Mouse (Mus musculus): ENCODE data around the gene Esf1. TPM values are rescaled to one million over a fixed set of nuclear protein-coding genes. Genes with fewer than 3 reads are reported as not detected.
"Not testable (repeated sequence)": the region's sequence is repeated elsewhere in the genome, so short reads cannot be mapped to it uniquely, and the experiment has no call there.

Esf1 gene
- total RNA-seq, 2 experiments from 2014 or later = 11.7 to 11.8 TPM

DNA sequence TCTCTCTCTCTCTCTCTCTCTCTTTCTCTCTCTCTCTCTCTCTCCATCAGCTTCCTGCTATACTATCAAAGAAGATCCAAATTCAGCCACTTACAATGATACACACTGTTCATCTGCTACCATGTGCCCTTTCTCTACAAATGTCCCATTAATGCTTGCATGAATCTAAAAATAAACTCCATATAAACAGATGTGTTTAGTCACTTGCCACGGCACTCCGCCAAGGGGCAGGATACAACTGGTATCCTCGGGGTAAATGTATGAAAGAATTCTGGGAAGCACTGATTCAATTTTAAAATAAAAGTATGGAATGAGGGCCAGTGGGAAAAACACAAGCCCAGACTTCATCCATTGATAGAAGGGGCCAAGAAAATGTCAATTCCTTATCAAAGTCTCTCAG, 70.4 kb downstream of the Esf1 start:
- intact Hi-C loops (cut with DNase I) = no loop called here
- no peak for DNase-seq

DNA sequence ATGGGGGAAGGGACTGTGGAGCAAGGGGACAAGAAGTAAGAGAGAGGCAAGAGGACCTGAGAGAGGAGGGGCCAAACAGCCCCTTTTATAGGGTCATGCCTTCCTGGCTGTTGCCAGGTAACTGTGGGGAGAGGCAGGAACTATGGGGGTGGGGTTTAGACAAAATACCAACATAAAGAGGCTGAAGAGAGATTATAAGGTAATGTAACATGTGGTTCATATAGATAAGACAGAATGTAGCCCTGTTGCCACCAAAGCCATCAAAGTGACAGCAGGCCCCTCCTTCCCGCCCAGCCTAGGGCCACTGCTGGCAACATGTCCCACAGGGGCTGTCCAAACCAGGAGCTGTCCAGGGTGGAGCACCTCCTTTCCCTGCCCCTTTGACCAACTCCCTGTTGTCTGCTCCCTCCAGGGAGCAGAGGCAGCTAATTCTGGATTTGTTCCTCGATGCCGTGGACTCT, 73.2 kb downstream of the Esf1 start:
- intact Hi-C loops (cut with DNase I) = no loop called here

DNA sequence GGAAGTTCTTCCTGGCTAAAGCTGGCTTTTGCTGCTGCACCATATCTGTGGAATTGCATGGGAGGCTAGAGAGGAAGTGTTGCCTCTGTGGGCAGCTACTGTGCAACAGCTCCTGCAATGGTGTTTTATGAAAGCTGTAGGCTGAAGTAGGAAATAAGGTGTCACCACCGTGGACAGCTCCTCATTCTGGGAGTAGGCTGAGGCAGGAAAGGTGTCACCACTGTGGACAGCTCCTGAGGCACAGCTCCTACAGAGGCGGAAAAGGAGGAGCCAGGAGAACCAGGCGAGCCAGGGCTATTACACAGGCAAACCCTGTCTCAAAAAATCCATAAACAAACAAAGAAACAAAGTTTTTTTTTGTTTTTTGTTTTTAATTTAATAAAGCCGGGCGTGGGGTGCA, 74.3 kb downstream of the Esf1 start:
- intact Hi-C loops (cut with DNase I) = no loop called here
- DNase-seq = no peak

More for the DNA sequence above, 73.2 kb downstream of the Esf1 start:
- no peak for DNase-seq

DNA sequence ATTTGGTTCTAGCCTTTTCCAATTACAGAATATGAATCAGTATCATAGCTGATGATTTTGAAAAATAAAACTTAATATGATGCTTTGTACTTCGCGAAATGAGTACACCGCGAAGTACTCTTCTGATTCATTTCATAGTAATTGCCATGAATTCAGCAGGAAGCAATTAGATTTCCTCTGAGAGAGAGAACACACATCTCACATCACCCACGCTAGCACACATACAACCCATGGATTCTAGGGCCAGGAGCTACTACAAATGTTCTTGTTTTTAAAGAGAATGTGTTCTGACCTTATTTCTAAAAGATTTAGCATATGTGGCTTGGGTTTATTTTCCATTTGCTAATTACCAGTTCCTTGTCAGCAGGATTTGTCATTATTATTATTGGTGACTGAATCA, 76.9 kb downstream of the Esf1 start:
- intact Hi-C loops (cut with DNase I) = no loop called here
- DNase-seq = no peak

DNA sequence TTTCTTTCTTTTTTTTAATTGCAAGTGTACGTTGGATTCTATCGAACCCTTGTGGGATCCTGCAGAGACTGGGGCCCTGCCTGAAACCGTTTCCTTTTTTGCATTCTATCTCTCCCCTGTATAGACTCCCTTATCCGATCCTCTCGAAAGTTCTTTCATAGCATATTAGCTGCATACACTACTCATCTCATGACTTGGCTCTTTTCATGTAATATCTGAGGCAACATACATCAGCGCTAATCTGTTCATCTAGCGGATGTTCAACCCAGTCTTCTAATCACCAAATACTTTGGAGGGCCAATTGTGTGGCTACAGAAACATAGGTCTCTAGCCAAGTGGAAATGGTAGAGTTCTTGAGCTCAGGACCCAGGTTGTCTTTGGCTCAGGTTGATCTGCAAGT, 86.1 kb downstream of the Esf1 start:
- no peak for DNase-seq
- intact Hi-C loops (cut with DNase I) = no loop called here

DNA sequence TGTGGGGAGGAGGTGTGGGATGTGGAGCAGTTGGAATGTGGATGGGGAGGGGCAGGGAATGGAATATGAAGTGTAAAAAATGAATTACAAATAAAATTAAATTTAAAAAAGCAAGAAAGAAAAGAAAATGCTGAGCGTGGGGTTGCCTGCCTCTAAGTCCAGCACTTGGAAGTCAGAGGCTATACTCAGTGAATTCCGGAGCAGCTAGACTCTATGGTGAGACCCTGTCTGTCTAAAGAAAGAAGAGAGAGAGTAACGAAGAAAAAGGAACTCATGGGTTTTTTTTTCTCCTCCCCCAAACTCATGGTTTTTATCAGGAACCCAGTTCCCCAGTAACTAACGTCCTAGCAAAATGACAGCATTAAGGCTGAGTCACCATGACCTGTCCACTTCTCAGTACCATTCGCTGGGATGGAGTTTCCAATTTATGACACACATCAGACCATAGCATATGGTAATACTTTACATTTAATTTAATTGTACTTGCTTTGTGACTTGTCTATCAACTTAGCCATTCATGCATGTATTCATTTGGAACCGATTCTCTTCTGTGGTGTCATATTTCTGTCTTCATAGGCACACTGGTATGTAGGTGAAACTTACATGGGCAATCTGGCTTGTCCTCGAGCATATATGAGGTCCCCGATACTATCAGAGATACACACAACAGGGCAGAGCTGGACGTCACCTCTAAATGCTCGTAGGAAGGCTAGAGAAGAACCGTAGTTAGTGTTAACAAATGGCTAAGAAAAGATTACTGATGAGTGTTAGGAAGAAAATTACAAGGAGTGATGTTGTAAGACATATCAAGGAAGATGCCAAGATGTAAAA, 89.4 kb downstream of the Esf1 start:
- DNase-seq = no peak
- intact Hi-C loops (cut with DNase I) = no loop called here

DNA sequence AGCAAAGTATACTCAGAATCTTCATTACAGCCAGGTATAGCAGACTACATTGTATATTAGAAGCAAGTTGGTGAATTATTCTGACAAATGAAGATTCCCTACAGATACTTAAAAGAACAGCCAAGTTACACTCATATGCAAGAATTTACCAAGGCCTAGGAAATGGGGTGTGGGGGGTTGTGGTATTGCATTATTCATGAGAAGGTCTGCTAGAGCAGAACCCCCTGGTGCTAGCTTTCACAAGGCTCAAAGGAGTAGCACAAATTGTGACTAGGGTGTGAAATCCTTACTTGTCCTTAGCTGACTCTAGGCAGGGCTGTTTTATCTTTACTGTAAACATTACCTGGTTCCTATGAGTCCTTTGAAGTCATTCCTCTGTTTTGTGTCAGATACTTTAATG, 91.1 kb downstream of the Esf1 start:
- DNase-seq; intact Hi-C loops (cut with DNase I): not testable (repeated sequence)

DNA sequence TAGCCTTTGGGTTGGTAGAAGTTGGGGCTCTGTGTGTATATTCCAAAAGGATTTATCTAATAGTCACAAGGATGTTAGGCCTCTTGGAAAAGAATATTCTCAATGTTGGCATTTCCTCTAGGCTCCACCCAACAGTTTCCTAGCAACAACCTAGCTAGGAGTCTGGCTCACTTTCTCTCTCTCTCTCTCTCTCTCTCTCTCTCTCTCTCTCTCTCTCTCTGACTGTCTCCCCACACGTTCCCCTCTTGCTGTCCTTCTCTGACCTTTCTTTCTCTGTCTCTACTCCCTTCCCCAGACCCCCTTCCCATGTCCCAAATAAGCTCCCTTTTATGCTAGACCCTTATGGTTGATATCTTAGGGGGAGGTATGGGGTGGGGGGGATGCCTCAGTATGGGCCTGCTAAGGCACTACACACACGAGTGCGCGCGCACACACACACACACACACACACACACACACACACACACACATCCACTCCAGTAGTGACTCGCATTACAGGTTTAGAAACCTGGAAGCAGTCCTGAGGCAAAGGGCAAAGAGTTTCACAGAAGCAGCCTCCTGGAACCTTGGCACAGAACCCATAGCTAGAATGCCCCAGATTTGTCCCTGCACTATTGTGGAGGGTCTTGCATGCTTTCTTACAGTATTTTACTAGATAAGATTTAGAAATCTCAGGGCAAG, 91.6 kb downstream of the Esf1 start:
- no peak for DNase-seq
- intact Hi-C loops (cut with DNase I) = no loop called here

DNA sequence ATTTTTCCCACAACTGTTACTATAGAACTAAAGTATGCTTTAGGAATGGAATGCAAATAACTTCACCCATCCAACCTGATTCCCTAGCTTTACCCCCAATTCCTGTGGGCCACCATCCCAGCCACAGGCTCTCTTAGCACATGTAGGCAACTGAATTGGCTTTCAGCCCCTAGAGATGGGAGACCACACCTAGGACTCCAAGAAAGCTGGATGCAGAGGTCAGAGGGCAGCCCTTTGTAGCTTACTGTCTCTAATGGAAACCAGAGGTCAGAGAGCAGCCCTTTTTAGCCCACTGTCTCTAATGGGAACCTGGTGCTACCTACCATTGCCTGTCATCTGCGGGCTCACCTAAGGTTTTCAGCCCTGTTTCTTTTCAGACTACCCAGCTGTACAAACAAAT, 92.9 kb downstream of the Esf1 start:
- intact Hi-C loops (cut with DNase I) = no loop called here
- DNase-seq = no peak

DNA sequence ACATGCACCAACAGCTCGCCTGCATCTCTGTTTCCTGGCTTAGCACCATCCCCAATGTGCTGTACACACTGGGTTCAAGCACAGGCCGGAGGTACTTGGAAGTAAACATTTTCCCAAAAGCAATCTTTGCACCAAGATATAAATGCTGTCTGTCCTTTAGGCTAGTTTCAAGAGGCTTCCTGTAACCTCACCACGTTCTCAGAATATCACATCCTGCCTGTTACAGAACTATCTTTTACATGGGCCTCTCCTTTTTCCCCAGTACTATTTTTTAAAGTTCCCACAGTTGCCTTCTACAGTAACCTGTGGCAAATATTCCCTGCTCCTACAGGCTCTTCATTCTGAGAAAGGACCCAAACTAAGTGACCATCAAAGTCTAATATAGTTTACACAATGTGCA, 95.2 kb downstream of the Esf1 start:
- DNase-seq = no peak
- intact Hi-C loops (cut with DNase I) = no loop called here

Other genes starting within 250 kb of the Esf1 start
- 1 to 10 TPM; 6.5 to 7.0 TPM for gene Tasp1, start 103.8 kb downstream of the Esf1 start, total RNA-seq (2021)
- not detected for gene Gm17374, start 18.5 kb downstream of the Esf1 start, total RNA-seq (2021)
- 10 to 100 TPM; 32.6 to 41.2 TPM for gene Ndufaf5, start 85 bp upstream of the Esf1 start, total RNA-seq (2021)
- not detected for gene Sel1l2, start 219.1 kb upstream of the Esf1 start, total RNA-seq (2021)
- 1 to 10 TPM; 7.8 to 8.6 TPM for gene Macrod2, start 224.7 kb upstream of the Esf1 start, total RNA-seq (2021)

All from heart, postnatal 36 days (tissue).